Mouse (Mus musculus) C2C12 (cell line): ENCODE measurements around the gene Fam69a. TPM values are rescaled to one million over a fixed set of nuclear protein-coding genes. Genes with fewer than 3 reads are reported as not detected.

Experiments used
- H3K27me3 ChIP-seq: one replicate; pipeline ENCODE4 v1.6.1; 2011; ENCODE audit not compliant: control insufficient read depth, insufficient read depth, insufficient read length
- H3K36me3 ChIP-seq: one replicate; pipeline ENCODE4 v1.6.1; 2011; ENCODE audit not compliant: control insufficient read depth, insufficient read depth
- H3K4me3 ChIP-seq: one replicate; pipeline ENCODE4 v1.5.1; 2011; ENCODE audit warnings: mild to moderate bottlenecking, control low read depth; ENCODE audit not compliant: poor library complexity, insufficient read depth, severe bottlenecking
- H3K79me2 ChIP-seq: one replicate; pipeline ENCODE4 v1.6.1; 2011; ENCODE audit not compliant: control insufficient read depth, insufficient read depth
- H3K79me3 ChIP-seq: one replicate; pipeline ENCODE4 v1.6.1; 2011; ENCODE audit warnings: low read depth, control low read depth
- H3ac ChIP-seq: one replicate; pipeline ENCODE3; 2011; ENCODE audit warnings: low read depth; ENCODE audit not compliant: control insufficient read depth, insufficient read length
- CEBPB ChIP-seq: IDR thresholded peaks from one replicate; pipeline ENCODE4 v1.6.1; 2011; ENCODE audit warnings: low read depth, mild to moderate bottlenecking, control low read depth, moderate library complexity
- CTCF ChIP-seq: IDR thresholded peaks from one replicate; pipeline ENCODE4 v1.5.1; 2011; ENCODE audit not compliant: control insufficient read depth, insufficient read depth, insufficient read length
- FOSL1 ChIP-seq: IDR thresholded peaks from one replicate; pipeline ENCODE4 v1.8.0; 2011; ENCODE audit warnings: mild to moderate bottlenecking, low read length; ENCODE audit not compliant: poor library complexity, insufficient read depth, severe bottlenecking
- MAX ChIP-seq: IDR thresholded peaks from one replicate; pipeline ENCODE4 v1.6.1; 2011; ENCODE audit warnings: mild to moderate bottlenecking, control low read depth
- MYOD1 ChIP-seq: IDR thresholded peaks from one replicate; pipeline ENCODE4 v1.6.1; 2011; ENCODE audit warnings: low read depth; ENCODE audit not compliant: control insufficient read depth, insufficient read length
- MYOG ChIP-seq: IDR thresholded peaks from one replicate; pipeline ENCODE4 v1.6.1; 2011; ENCODE audit not compliant: control insufficient read depth, insufficient read length; ENCODE audit errors: extremely low read depth
- USF1 ChIP-seq: IDR thresholded peaks from one replicate; pipeline ENCODE4 v1.6.1; 2011; ENCODE audit warnings: low read depth, mild to moderate bottlenecking, control low read depth, moderate library complexity
- polyA plus RNA-seq: library from polyadenylated mRNA; unstranded; fragments of >200 nt; fragmentation: generic; extraction: Trizol; gene quantifications from one replicate; pipeline ENCODE4 v1.2.1, GENCODE M21; 2012; ENCODE audit warnings: missing spikeins

Gene Fam69a
- polyA plus RNA-seq, 1 experiment: 4.8 TPM

GRCm38 (mm10) chr5:107924564-107924963, 62.3 kb downstream of the Fam69a start:
- Histone ChIP-seq H3K27me3 (no peaks in the 10 kb centered on the region), H3K79me2 (no peaks in the 10 kb centered on the region), H3K4me3 (no peak overlapping the region), H3K79me3 (no peaks in the 10 kb centered on the region), H3ac (no peak overlapping the region), H3K36me3 (no peaks in the 10 kb centered on the region)
- TF ChIP-seq CTCF: no peak
- no peak for TF ChIP-seq FOSL1
- TF ChIP-seq MYOD1: no peak
- no peak for TF ChIP-seq USF1
- TF ChIP-seq CEBPB: no peak
- no peak for TF ChIP-seq MYOG
- no peak for TF ChIP-seq MAX

DNA sequence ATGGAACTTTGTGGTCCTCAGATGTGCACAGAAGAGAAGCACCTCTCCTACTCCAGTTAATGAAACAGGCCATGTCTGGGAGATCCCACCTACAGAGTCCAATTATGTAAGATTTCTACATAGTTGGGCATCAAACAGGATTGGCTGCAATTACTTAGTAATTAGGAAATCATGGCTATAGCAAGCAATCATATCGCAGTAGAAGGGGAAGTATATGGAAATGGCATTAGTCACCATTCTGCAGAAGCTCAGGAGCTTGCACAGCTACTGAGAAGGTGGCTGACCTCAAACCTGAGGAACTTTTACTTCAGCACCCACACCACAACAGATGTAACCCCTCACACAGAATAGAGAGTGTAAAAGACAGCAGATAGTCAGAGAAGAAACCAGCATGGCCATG, 64.0 kb downstream of the Fam69a start:
- no peak for TF ChIP-seq MYOG
- no peak for TF ChIP-seq CTCF
- no peak for TF ChIP-seq USF1
- no peak for TF ChIP-seq FOSL1
- TF ChIP-seq MYOD1: no peak
- TF ChIP-seq MAX: no peak
- TF ChIP-seq CEBPB: no peak
- Histone ChIP-seq H3K79me2 (no peaks in the 10 kb centered on the region), H3K27me3 (no peaks in the 10 kb centered on the region), H3K4me3 (no peak overlapping the region), H3K79me3 (no peaks in the 10 kb centered on the region), H3K36me3 (no peaks in the 10 kb centered on the region), H3ac (no peak overlapping the region)

DNA sequence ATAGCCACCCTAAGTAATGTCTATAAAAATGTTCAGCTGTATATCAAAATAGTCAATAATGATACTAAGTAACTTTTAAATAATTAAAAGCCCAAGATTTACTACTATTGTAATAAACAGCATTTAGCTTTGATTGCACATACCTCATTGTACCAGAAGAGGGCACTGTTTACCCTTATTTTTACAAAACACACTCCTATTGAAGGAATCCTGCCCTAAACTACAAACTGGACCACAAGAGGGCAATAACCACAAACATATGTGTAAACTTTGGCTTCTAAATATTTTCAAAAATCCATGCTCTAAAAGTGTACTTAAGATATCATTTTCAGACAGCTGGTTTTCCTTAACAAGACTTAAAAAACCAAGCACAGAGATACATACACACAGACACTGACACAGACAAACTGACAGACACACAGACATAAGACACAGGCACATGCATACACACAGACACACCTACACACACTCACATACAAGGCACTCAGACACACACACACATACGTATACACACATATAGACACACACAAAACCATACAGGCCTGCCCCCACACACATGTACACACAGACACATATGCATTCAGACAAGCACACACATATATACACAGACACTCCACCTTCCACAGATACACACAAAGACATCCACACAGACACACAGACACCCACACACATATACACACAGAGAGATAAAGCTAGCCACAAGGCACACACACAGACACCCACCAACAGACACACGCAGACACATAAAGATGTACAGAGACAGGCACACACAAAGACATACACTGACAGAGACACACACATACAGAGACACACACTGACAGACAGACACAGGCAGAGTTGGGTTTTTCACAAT, 65.3 kb downstream of the Fam69a start:
- H3K4me3 ChIP-seq: no peak overlapping the region
- no peaks in the 10 kb centered on the region for H3K36me3 ChIP-seq
- H3ac ChIP-seq: no peak overlapping the region
- H3K79me3 ChIP-seq: no peaks in the 10 kb centered on the region
- H3K79me2 ChIP-seq: no peaks in the 10 kb centered on the region
- H3K27me3 ChIP-seq: no peaks in the 10 kb centered on the region
- TF ChIP-seq CEBPB (no peak), MAX (no peak), MYOG (no peak), CTCF (peak; percentile 17), FOSL1 (no peak)

DNA sequence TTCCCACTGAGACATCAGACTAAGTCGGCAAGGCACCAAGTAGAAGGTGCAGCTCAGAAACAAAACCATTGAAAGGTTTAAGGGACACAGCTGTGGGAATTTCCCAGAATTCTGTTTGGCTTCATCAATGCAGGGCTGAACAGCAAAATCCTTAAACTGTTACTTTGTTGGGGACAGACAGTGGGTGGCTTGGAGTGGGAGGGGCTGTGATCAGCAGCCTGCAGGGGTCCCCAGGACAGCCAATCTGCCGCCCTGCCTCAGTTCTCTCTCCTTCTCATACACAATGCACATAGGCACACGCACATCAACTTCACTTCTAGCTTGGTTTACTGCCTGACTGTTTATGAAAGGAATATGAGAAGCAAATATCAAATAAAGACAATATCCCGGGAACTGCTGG, 71.6 kb downstream of the Fam69a start:
- no peaks in the 10 kb centered on the region for H3K79me2 ChIP-seq
- no peaks in the 10 kb centered on the region for H3K27me3 ChIP-seq
- no peaks in the 10 kb centered on the region for H3K79me3 ChIP-seq
- TF ChIP-seq MYOG (no peak), MAX (no peak), CTCF (no peak)
- peaks cover 8% of the 10 kb centered on the region for H3K36me3 ChIP-seq
- H3ac ChIP-seq: no peak overlapping the region
- no peak overlapping the region for H3K4me3 ChIP-seq

GRCm38 (mm10) chr5:107911012-107911411, 75.9 kb downstream of the Fam69a start:
- Histone ChIP-seq H3K79me3 (peaks cover 4% of the 10 kb centered on the region), H3K36me3 (peaks cover 48% of the 10 kb centered on the region), H3K27me3 (no peaks in the 10 kb centered on the region), H3ac (no peak overlapping the region), H3K79me2 (peaks cover 5% of the 10 kb centered on the region), H3K4me3 (no peak overlapping the region)
- TF ChIP-seq CTCF: no peak
- no peak for TF ChIP-seq FOSL1
- no peak for TF ChIP-seq CEBPB
- TF ChIP-seq MYOG: no peak
- TF ChIP-seq USF1: no peak
- no peak for TF ChIP-seq MYOD1
- TF ChIP-seq MAX: no peak

GRCm38 (mm10) chr5:107910084-107910616, 76.7 kb downstream of the Fam69a start:
- no peaks in the 10 kb centered on the region for H3K27me3 ChIP-seq
- no peak overlapping the region for H3K4me3 ChIP-seq
- no peak for TF ChIP-seq CEBPB
- no peak for TF ChIP-seq CTCF
- no peak for TF ChIP-seq MAX
- TF ChIP-seq FOSL1: no peak
- TF ChIP-seq MYOG: no peak
- TF ChIP-seq MYOD1: no peak
- peak; percentile 3 for TF ChIP-seq USF1
- peaks cover 13% of the 10 kb centered on the region for H3K79me2 ChIP-seq
- H3ac ChIP-seq: no peak overlapping the region
- H3K36me3 ChIP-seq: peaks cover 57% of the 10 kb centered on the region
- peaks cover 12% of the 10 kb centered on the region for H3K79me3 ChIP-seq
